Mouse (Mus musculus) heart, embryonic 11.5 days (tissue): ENCODE measurements at regions not wholly inside any gene's neighbourhood (a gene's known extent, or its start where the extent isn't known, plus 50 kb on each side); places are given as distances from the start of the nearest gene placed in this dataset.

Experiments used
- ATAC-seq: fragments of 200-750 bp; cut with Nextera tagmentation; replicated peaks from 2 replicates; pipeline ENCODE4 v1.8.0; 2017; ENCODE audit warnings: moderate library complexity; ENCODE audit not compliant: insufficient number of reproducible peaks, low FRiP score, low TSS enrichment
- H3K27ac ChIP-seq: fragments of 300-500 bp; sonication (generic); 2 replicates; pipeline ENCODE4 v1.5.1; 2014; ENCODE audit warnings: mild to moderate bottlenecking, low read depth, low read length
- H3K27me3 ChIP-seq: fragments of 300-500 bp; sonication (generic); 2 replicates; pipeline ENCODE4 v1.6.1; 2014; ENCODE audit warnings: mild to moderate bottlenecking, low read length, mixed read lengths; ENCODE audit not compliant: control insufficient read depth, insufficient read depth
- H3K36me3 ChIP-seq: fragments of 300-500 bp; sonication (generic); 2 replicates; pipeline ENCODE4 v1.6.1; 2014; ENCODE audit warnings: mild to moderate bottlenecking, low read length, moderate library complexity, mixed read lengths; ENCODE audit not compliant: control insufficient read depth, insufficient read depth
- H3K4me1 ChIP-seq: fragments of 300-500 bp; sonication (generic); 2 replicates; pipeline ENCODE4 v1.6.1; 2014; ENCODE audit warnings: low read length; ENCODE audit not compliant: control insufficient read depth, insufficient read depth
- H3K4me2 ChIP-seq: fragments of 300-500 bp; sonication (generic); 2 replicates; pipeline ENCODE4 v1.6.1; 2014; ENCODE audit warnings: mild to moderate bottlenecking, moderate library complexity
- H3K4me3 ChIP-seq: fragments of 300-500 bp; sonication (generic); 2 replicates; pipeline ENCODE4 v1.5.1; 2014; ENCODE audit warnings: low read depth, low read length
- H3K9ac ChIP-seq: fragments of 300-500 bp; sonication (generic); 2 replicates; pipeline ENCODE4 v1.6.1; 2014; ENCODE audit warnings: mild to moderate bottlenecking, low read depth, low read length, moderate library complexity
- H3K9me3 ChIP-seq: fragments of 300-500 bp; sonication (generic); replicated peaks from 2 replicates; pipeline ENCODE4 v1.6.1; 2016; ENCODE audit warnings: low read length; ENCODE audit not compliant: control insufficient read depth
- WGBS: fragments of 180-500 bp; shearing (Covaris S2); extraction: QIAGEN DNeasy Blood & Tissue Kit; methylation state at CpG from one replicate; pipeline ENCODE4 v1.1.7; 2014; ENCODE audit not compliant: insufficient replicate concordance; 5-methylcytosine and 5-hydroxymethylcytosine counted together

- Histone ChIP-seq H3K36me3 (no peaks in the 10 kb centered on the region), H3K9ac (no peak overlapping the region), H3K9me3 (no peaks in the 10 kb centered on the region), H3K27me3 (no peaks in the 10 kb centered on the region), H3K4me2 (no peak overlapping the region), H3K27ac (no peak overlapping the region), H3K4me3 (no peak overlapping the region), H3K4me1 (no peaks in the 10 kb centered on the region)
- ATAC-seq: no peak
- WGBS: 69% methylated on average over 3 of the region's 3 CpGs
These were observed 160.6 kb upstream of the Ctso start for GRCm38 (mm10) chr3:81771812-81772211.

GRCm38 (mm10) chr3:81773012-81773411 is 159.4 kb upstream of the Ctso start:
- Histone ChIP-seq H3K4me3 (no peak overlapping the region), H3K4me1 (no peaks in the 10 kb centered on the region), H3K9me3 (no peaks in the 10 kb centered on the region), H3K4me2 (no peak overlapping the region), H3K27me3 (no peaks in the 10 kb centered on the region), H3K36me3 (no peaks in the 10 kb centered on the region), H3K27ac (no peak overlapping the region), H3K9ac (no peak overlapping the region)
- ATAC-seq: no peak

- Histone ChIP-seq H3K27ac (no peak overlapping the region), H3K27me3 (no peaks in the 10 kb centered on the region), H3K4me1 (no peaks in the 10 kb centered on the region), H3K9ac (no peak overlapping the region), H3K4me2 (no peak overlapping the region), H3K9me3 (no peaks in the 10 kb centered on the region), H3K4me3 (no peak overlapping the region), H3K36me3 (no peaks in the 10 kb centered on the region)
- no peak for ATAC-seq
- 88% methylated on average over 9 of the region's 9 CpGs for WGBS
These were observed 150.3 kb upstream of the Ctso start for GRCm38 (mm10) chr3:81782081-81782480.

DNA sequence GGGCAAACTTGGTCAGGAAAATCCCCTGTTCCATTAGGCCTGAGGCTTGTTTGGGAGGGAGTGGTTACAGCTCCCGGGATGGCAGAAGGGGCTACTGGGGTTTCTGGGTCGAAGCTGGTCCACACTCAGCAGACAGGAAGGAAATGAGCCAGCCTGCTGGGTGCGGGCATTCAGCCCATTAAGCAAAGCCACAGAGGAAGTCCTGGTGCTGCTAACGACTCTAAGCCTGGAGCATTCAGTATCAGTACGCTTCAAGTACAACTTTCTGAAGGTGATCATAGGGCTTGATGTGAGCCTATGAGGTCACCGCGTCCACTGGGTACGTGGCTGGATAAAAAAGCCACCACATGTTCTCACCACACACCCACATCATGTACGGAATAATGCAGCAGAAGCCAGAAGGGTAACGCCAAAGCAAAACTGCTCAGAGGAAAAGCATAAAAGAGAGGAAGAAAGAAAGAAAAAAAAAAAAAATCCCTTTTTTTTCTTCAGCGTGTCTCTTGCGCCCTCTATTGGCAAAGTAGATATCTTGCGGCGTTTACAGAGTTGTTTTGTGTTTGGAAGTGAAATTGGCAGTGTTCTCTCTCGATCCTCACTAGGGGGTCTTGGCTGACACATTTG is 149.4 kb upstream of the Ctso start:
- 27% methylated on average over 15 of the region's 15 CpGs for whole genome bisulfite sequencing
- peak overlapping the region; percentile 50 for H3K4me2 ChIP-seq
- ATAC-seq: no peak
- no peaks in the 10 kb centered on the region for H3K27me3 ChIP-seq
- H3K9ac ChIP-seq: no peak overlapping the region
- no peaks in the 10 kb centered on the region for H3K9me3 ChIP-seq
- H3K4me3 ChIP-seq: no peak overlapping the region
- no peak overlapping the region for H3K27ac ChIP-seq
- H3K4me1 ChIP-seq: no peaks in the 10 kb centered on the region
- H3K36me3 ChIP-seq: no peaks in the 10 kb centered on the region

DNA sequence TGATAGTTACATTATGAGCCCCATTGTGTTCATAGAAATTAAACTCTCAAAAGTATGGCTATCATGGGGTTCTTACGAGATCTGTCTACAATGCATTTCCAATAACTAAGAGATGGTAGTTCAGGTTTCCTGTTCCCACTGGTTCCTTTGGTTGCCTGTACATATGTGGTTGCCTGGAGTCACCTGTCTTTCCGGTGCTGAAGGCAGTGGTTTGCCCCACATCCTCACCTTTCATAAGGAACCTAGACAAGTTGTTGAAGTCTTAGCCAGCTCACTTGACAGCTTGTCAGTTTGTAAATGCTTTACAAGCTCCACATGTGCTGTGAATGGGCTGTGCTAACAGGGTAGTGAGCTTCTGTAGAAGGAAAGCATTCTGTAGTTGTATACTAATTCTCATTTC is 143.5 kb upstream of the Ctso start:
- WGBS: 76% methylated on average over 2 of the region's 2 CpGs
- no peak overlapping the region for H3K4me3 ChIP-seq
- no peaks in the 10 kb centered on the region for H3K27me3 ChIP-seq
- H3K4me2 ChIP-seq: no peak overlapping the region
- no peaks in the 10 kb centered on the region for H3K9me3 ChIP-seq
- H3K36me3 ChIP-seq: no peaks in the 10 kb centered on the region
- H3K9ac ChIP-seq: no peak overlapping the region
- no peak for ATAC-seq
- no peak overlapping the region for H3K27ac ChIP-seq
- no peaks in the 10 kb centered on the region for H3K4me1 ChIP-seq

- H3K4me3 ChIP-seq: no peak overlapping the region
- WGBS: 85% methylated on average over 6 of the region's 6 CpGs
- ATAC-seq: no peak
- no peak overlapping the region for H3K27ac ChIP-seq
- no peak overlapping the region for H3K4me2 ChIP-seq
- H3K9me3 ChIP-seq: no peaks in the 10 kb centered on the region
- H3K4me1 ChIP-seq: no peaks in the 10 kb centered on the region
- no peak overlapping the region for H3K9ac ChIP-seq
- H3K27me3 ChIP-seq: no peaks in the 10 kb centered on the region
- no peaks in the 10 kb centered on the region for H3K36me3 ChIP-seq
These were observed 142.7 kb upstream of the Ctso start for GRCm38 (mm10) chr3:81789664-81790063.

GRCm38 (mm10) chr3:81802096-81802495 is 130.3 kb upstream of the Ctso start:
- Histone ChIP-seq H3K9ac (no peak overlapping the region), H3K4me3 (no peak overlapping the region), H3K27ac (no peak overlapping the region), H3K4me1 (no peaks in the 10 kb centered on the region), H3K36me3 (no peaks in the 10 kb centered on the region), H3K27me3 (no peaks in the 10 kb centered on the region), H3K4me2 (no peak overlapping the region), H3K9me3 (no peaks in the 10 kb centered on the region)
- ATAC-seq: no peak
- WGBS: 71% methylated on average over 2 of the region's 2 CpGs

- Histone ChIP-seq H3K4me2 (no peak overlapping the region), H3K4me3 (no peak overlapping the region), H3K36me3 (no peaks in the 10 kb centered on the region), H3K9me3 (no peaks in the 10 kb centered on the region), H3K4me1 (no peaks in the 10 kb centered on the region), H3K27me3 (no peaks in the 10 kb centered on the region), H3K9ac (no peak overlapping the region), H3K27ac (no peak overlapping the region)
- 65% methylated on average over 4 of the region's 4 CpGs for WGBS
- no peak for ATAC-seq
These were observed 126.7 kb upstream of the Ctso start for GRCm38 (mm10) chr3:81805745-81806144.

- 77% methylated on average over 2 of the region's 2 CpGs for WGBS
- Histone ChIP-seq H3K9me3 (no peaks in the 10 kb centered on the region), H3K4me1 (no peaks in the 10 kb centered on the region), H3K9ac (no peak overlapping the region), H3K27me3 (no peaks in the 10 kb centered on the region), H3K4me3 (no peak overlapping the region), H3K4me2 (no peak overlapping the region), H3K36me3 (no peaks in the 10 kb centered on the region), H3K27ac (no peak overlapping the region)
- ATAC-seq: no peak
These were observed 122.8 kb upstream of the Ctso start for GRCm38 (mm10) chr3:81809604-81810003.
